8 mouse cellular contexts compared by ENCODE assay signal in genomic region chr2:77073930-77074329, GRCm38 (mm10).
DNase-seq lines count a peak whose midpoint lies in the region; ATAC-seq and TF ChIP-seq lines count a peak whose summit lies in the region.

No protein-coding gene starts in this region.

- no peaks in the 10 kb centered on the region for H3K36me3 ChIP-seq in lung, postnatal 0 days (ENCODE audit: insufficient read depth, low read length)
- no peaks in the 10 kb centered on the region for H3K36me3 ChIP-seq in embryonic facial prominence, embryonic 15.5 days
- H3K36me3 ChIP-seq in midbrain, embryonic 16.5 days (ENCODE audit: control insufficient read depth, insufficient read depth, low read length) = no peaks in the 10 kb centered on the region
- no peaks in the 10 kb centered on the region for H3K36me3 ChIP-seq in hindbrain, postnatal 0 days (ENCODE audit: insufficient read depth, low read length)

- H3K27me3 ChIP-seq in lung, postnatal 0 days (replicated peaks; ENCODE audit: insufficient read depth, low read length) = no peaks in the 10 kb centered on the region
- H3K27me3 ChIP-seq in embryonic facial prominence, embryonic 15.5 days = no peaks in the 10 kb centered on the region
- H3K27me3 ChIP-seq in midbrain, embryonic 16.5 days (ENCODE audit: control insufficient read depth, insufficient read depth, low read depth, low read length) = no peaks in the 10 kb centered on the region
- no peaks in the 10 kb centered on the region for H3K27me3 ChIP-seq in hindbrain, postnatal 0 days (ENCODE audit: insufficient read depth, low read length)

- no peak overlapping the region for H3K4me3 ChIP-seq in lung, adult 2 months (replicated peaks; ENCODE audit: extremely low read depth, low read depth, low read length)
- no peak overlapping the region for H3K4me3 ChIP-seq in lung, postnatal 0 days (ENCODE audit: low read depth, low read length)
- no peak overlapping the region for H3K4me3 ChIP-seq in embryonic facial prominence, embryonic 15.5 days (replicated peaks)
- H3K4me3 ChIP-seq in midbrain, embryonic 16.5 days (ENCODE audit: low read depth, low read length) = no peak overlapping the region
- no peak overlapping the region for H3K4me3 ChIP-seq in hindbrain, postnatal 0 days (ENCODE audit: low read length)

- no peaks in the 10 kb centered on the region for H3K9me3 ChIP-seq in lung, postnatal 0 days (ENCODE audit: low read length)
- H3K9me3 ChIP-seq in embryonic facial prominence, embryonic 15.5 days (replicated peaks) = no peaks in the 10 kb centered on the region
- H3K9me3 ChIP-seq in midbrain, embryonic 16.5 days (replicated peaks; ENCODE audit: control insufficient read depth, low read length, poor library complexity, severe bottlenecking) = no peaks in the 10 kb centered on the region
- no peaks in the 10 kb centered on the region for H3K9me3 ChIP-seq in hindbrain, postnatal 0 days (ENCODE audit: low read length)

- H3K4me1 ChIP-seq in lung, adult 2 months (ENCODE audit: control insufficient read depth, insufficient read depth, low read length) = no peaks in the 10 kb centered on the region
- no peaks in the 10 kb centered on the region for H3K4me1 ChIP-seq in lung, postnatal 0 days (ENCODE audit: insufficient read depth, low read depth, low read length)
- peaks cover 6% of the 10 kb centered on the region for H3K4me1 ChIP-seq in embryonic facial prominence, embryonic 15.5 days
- H3K4me1 ChIP-seq in midbrain, embryonic 16.5 days (ENCODE audit: control insufficient read depth, insufficient read depth, low read length) = peaks cover 10% of the 10 kb centered on the region
- H3K4me1 ChIP-seq in hindbrain, postnatal 0 days (ENCODE audit: insufficient read depth, low read length) = no peaks in the 10 kb centered on the region

- no peak overlapping the region for H3K9ac ChIP-seq in lung, postnatal 0 days (replicated peaks; ENCODE audit: low read depth)
- no peak overlapping the region for H3K9ac ChIP-seq in embryonic facial prominence, embryonic 15.5 days
- H3K9ac ChIP-seq in midbrain, embryonic 16.5 days (ENCODE audit: low read depth, low read length) = no peak overlapping the region
- no peak overlapping the region for H3K9ac ChIP-seq in hindbrain, postnatal 0 days (replicated peaks; ENCODE audit: low read length)

- no peak for TF ChIP-seq CTCF in lung, adult 2 months (IDR thresholded peaks at IDR 0.05; ENCODE audit: insufficient read depth, low read length)
- TF ChIP-seq CTCF in lung, postnatal 0 days (IDR thresholded peaks at IDR 0.05) = no peak
- TF ChIP-seq CTCF in hindbrain, postnatal 0 days (IDR thresholded peaks at IDR 0.05; ENCODE audit: low read depth) = no peak

- whole genome bisulfite sequencing in lung, adult 2 months = 52% methylated on average over 5 of the region's 5 CpGs
- WGBS in lung, postnatal 0 days = 52% methylated on average over 5 of the region's 5 CpGs
- WGBS in embryonic facial prominence, embryonic 15.5 days = 55% methylated on average over 5 of the region's 5 CpGs
- 42% methylated on average over 5 of the region's 5 CpGs for WGBS in midbrain, embryonic 16.5 days
- 51% methylated on average over 5 of the region's 5 CpGs for WGBS in hindbrain, postnatal 0 days

- ATAC-seq in lung, postnatal 0 days = no peak
- peak; percentile 51; the same call in 1 of the 2 replicates for ATAC-seq in embryonic facial prominence, embryonic 15.5 days (ENCODE audit: insufficient number of reproducible peaks, low FRiP score, low TSS enrichment, low read depth)
- peak; percentile 46; the same call in 1 of the 2 replicates for ATAC-seq in midbrain, embryonic 16.5 days
- ATAC-seq in hindbrain, postnatal 0 days = no peak

- TF ChIP-seq EP300 in lung, postnatal 0 days (IDR thresholded peaks at IDR 0.05) = no peak

- DNase-seq in heart, adult 11 months = peak; percentile 86
- DNase-seq in heart, adult 8-10 months (ENCODE audit: low spot score) = no peak
- DNase-seq in lung, adult 2 months = peak; percentile 36
- DNase-seq in lung, postnatal 0 days (ENCODE audit: low spot score) = no peak
- DNase-seq in adipocyte (ENCODE audit: low spot score) = no peak
- DNase-seq in hindbrain, postnatal 0 days (ENCODE audit: low spot score) = no peak

- no peak overlapping the region for H3K4me2 ChIP-seq in lung, postnatal 0 days (replicated peaks; ENCODE audit: low read depth, low read length)
- peak overlapping the region; percentile 6; the same call in 1 of the 2 replicates for H3K4me2 ChIP-seq in embryonic facial prominence, embryonic 15.5 days (replicated peaks)
- H3K4me2 ChIP-seq in midbrain, embryonic 16.5 days (ENCODE audit: low read length) = no peak overlapping the region
- H3K4me2 ChIP-seq in hindbrain, postnatal 0 days (ENCODE audit: low read depth, low read length) = no peak overlapping the region

- no peak overlapping the region for H3K27ac ChIP-seq in lung, postnatal 0 days (ENCODE audit: low read length)
- H3K27ac ChIP-seq in embryonic facial prominence, embryonic 15.5 days (replicated peaks) = no peak overlapping the region
- H3K27ac ChIP-seq in midbrain, embryonic 16.5 days (ENCODE audit: low read length) = 0 out of 2 replicates have a peak overlapping the region, but pooled peaks have one; percentile 22
- H3K27ac ChIP-seq in hindbrain, postnatal 0 days = no peak overlapping the region

- no peak for TF ChIP-seq POLR2A in lung, adult 2 months (IDR thresholded peaks at IDR 0.05; ENCODE audit: borderline replicate concordance, extremely low read depth, low read depth, low read length)

Comparison
In these comparisons a context has a peak if more than half of its experiments do, and no peak if none do; other contexts are left out.
1. DNase-seq: peak in heart, adult 11 months (single experiment) and lung, adult 2 months (single experiment); none in heart, adult 8-10 months (single experiment), lung, postnatal 0 days (single experiment), adipocyte (single experiment) and hindbrain, postnatal 0 days (single experiment).
2. ATAC-seq: peak in embryonic facial prominence, embryonic 15.5 days (single experiment) and midbrain, embryonic 16.5 days (single experiment); none in lung, postnatal 0 days (single experiment) and hindbrain, postnatal 0 days (single experiment).